Mouse (Mus musculus): ENCODE data around the gene Iqsec1. TPM values are rescaled to one million over a fixed set of nuclear protein-coding genes. Genes with fewer than 3 reads are reported as not detected.

The Iqsec1 gene
- 8.9 and 24.2 TPM in 2 replicates for total RNA-seq (2014; rRNA removed)
- polyA plus RNA-seq (2012; rRNA removed): 61.2 and 69.3 TPM in 2 replicates

DNA sequence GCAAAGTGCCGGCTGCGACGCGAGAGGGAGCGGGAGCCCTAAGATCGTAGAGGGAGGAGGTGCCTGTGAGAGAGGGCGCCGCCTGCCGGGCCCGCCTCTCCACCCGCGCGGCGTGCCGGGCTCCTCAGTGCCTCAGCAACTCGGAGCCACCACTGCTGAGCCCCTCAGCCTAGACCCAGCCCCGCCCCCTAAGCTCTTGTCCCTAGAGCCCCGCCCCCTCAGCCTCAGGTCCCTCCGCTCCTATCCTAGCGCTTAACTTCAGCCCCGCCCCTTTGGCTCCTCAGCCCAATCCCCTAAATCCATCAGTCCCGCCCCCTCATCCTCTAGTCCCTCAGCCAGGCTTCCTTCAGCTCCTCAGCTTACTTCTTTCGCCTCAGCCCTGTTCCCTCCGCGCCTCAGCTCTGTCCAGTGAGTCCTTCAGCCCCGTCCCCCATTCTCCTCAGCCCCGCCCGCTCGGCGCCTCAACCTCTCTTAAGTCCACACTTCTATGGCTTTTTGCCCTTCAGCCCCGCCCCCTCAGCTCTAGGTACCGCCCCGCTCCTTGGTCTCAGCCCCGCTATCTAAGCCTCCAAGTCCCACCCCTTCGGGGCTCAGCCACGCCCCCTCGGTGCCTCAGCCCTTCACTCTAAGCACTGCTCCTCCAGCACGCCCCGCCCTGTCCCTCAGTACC is at the start of gene Iqsec1:
Iqsec1 (minus strand) TSS at position 38 of the 670 bp plus-strand sequence.
- Histone ChIP-seq H3K27ac (replicated peaks; ENCODE audit: insufficient read depth, low read depth, low read length) (no peak within 1 kb of the TSS), H3K4me1 (ENCODE audit: control insufficient read depth, insufficient read depth, low read length) (peaks cover 2% of the 10 kb centered on the region; the same call in 1 of the 2 replicates), H3K27me3 (ENCODE audit: control insufficient read depth, insufficient read depth, low read length) (peaks cover 15% of the 10 kb centered on the region), H3K4me3 (ENCODE audit: insufficient read depth, low read depth, low read length) (peak within 1 kb of the TSS; percentile 56), H3K9ac (ENCODE audit: low read depth, low read length) (peak within 1 kb of the TSS; percentile 56), H3K79me2 (ENCODE audit: control insufficient read depth, insufficient read depth, low read length) (no peaks in the 10 kb centered on the region), H3K36me3 (ENCODE audit: control insufficient read depth, insufficient read depth, low read length) (no peaks in the 10 kb centered on the region)
- 5% methylated on average over 36 of the region's 39 CpGs for whole genome bisulfite sequencing
- peak; percentile 48 for TF ChIP-seq CTCF (IDR thresholded peaks at IDR 0.05; ENCODE audit: low read depth, low read length)
- no peak for TF ChIP-seq POLR2A (IDR thresholded peaks at IDR 0.05; ENCODE audit: extremely low read depth, insufficient read depth, low read length)
- peak; percentile 79 for DNase-seq (ENCODE audit: extremely low read depth, low read depth, low spot score)

DNA sequence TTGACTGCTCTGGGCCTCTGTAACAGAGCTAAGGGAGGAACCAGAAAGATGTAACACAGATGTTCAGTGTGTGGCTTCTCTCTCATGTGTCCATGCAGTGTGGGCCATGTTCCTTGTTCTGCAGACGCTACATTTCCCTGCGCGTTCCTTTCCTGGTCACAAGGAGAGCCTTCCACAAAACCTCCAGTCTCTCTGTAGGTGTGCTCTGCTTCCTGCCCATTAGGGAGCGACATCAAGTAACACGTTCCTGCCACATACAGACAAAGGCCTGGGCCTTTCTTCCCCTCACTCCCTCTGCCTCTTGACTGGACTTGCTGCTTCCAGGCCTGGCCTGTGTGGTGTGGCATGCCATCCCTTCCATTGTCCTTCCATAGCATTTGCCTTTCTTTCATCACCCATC is 39.8 kb upstream of the Iqsec1 start:
- H3K36me3 ChIP-seq (ENCODE audit: control insufficient read depth, insufficient read depth, low read length): peaks cover 7% of the 10 kb centered on the region; the same call in 1 of the 2 replicates
- no peak overlapping the region for H3K9ac ChIP-seq (ENCODE audit: low read depth, low read length)
- no peaks in the 10 kb centered on the region for H3K79me2 ChIP-seq (ENCODE audit: control insufficient read depth, insufficient read depth, low read length)
- H3K4me1 ChIP-seq (ENCODE audit: control insufficient read depth, insufficient read depth, low read length): no peaks in the 10 kb centered on the region
- DNase-seq (ENCODE audit: extremely low read depth, low read depth, low spot score): no peak
- no peak overlapping the region for H3K27ac ChIP-seq (replicated peaks; ENCODE audit: insufficient read depth, low read depth, low read length)
- no peak overlapping the region for H3K4me3 ChIP-seq (ENCODE audit: insufficient read depth, low read depth, low read length)
- H3K27me3 ChIP-seq (ENCODE audit: control insufficient read depth, insufficient read depth, low read length): no peaks in the 10 kb centered on the region
- WGBS: 96% methylated on average over 5 of the region's 5 CpGs
- TF ChIP-seq POLR2A (IDR thresholded peaks at IDR 0.05; ENCODE audit: extremely low read depth, insufficient read depth, low read length): no peak
- TF ChIP-seq CTCF (IDR thresholded peaks at IDR 0.05; ENCODE audit: low read depth, low read length): no peak

DNA sequence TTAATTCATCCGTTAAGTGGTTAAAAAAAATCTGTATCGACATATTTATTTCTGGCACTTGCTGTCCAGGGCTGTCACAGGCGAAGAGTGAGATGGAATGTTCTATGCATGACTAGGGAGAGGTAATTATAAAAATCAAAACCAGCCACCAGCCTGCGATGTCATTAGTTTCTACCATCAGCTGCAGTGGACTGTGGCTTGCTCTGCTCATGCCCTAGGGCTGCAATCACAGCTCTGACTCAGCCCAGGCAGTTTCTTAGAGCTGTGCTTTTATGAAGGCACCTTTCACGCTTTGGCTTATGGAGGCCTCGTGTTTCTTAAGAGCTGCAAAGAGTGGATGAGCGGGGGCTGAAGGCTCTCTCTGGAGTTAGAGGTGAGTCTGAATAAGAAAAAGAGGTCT is 32.3 kb upstream of the Iqsec1 start:
- Histone ChIP-seq H3K27me3 (ENCODE audit: control insufficient read depth, insufficient read depth, low read length) (no peaks in the 10 kb centered on the region), H3K36me3 (ENCODE audit: control insufficient read depth, insufficient read depth, low read length) (peaks cover 3% of the 10 kb centered on the region; the same call in 1 of the 2 replicates)
- 90% methylated on average over 7 of the region's 7 CpGs for WGBS

DNA sequence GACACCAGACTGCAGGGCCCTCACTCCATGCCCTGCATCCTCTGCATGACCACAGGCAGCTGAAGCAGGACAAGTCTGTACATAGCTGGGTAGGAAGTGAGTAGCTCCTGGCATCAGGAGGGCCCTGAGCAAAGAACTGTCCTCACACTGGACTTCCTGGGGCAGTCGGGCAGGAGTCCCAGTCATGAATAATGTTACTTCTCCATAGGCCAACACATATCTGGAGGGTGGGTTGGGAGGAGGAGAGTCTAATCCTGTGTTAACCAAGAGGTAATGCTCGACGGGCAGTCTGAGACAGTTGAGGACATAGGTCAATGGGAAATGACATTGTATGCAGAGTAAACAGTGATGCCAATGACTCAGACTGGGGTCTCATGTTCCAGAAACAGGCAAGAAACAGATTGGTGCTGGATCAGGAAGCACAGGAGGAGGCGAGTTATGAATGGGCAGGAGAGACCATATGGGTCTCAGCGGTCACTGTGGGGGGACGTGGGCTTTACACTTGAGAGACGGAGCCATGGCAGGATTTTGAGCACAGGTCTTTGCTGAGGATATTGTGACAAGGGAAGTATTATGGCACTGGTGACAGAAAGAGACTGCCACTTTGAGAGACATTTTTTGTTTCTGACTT is 28.2 kb upstream of the Iqsec1 start:
- WGBS: 77% methylated on average over 7 of the region's 7 CpGs
- DNase-seq (ENCODE audit: extremely low read depth, low read depth, low spot score): no peak
- no peaks in the 10 kb centered on the region for H3K27me3 ChIP-seq (ENCODE audit: control insufficient read depth, insufficient read depth, low read length)
- H3K36me3 ChIP-seq (ENCODE audit: control insufficient read depth, insufficient read depth, low read length): peaks cover 3% of the 10 kb centered on the region; the same call in 1 of the 2 replicates
- no peaks in the 10 kb centered on the region for H3K4me1 ChIP-seq (ENCODE audit: control insufficient read depth, insufficient read depth, low read length)
- no peaks in the 10 kb centered on the region for H3K79me2 ChIP-seq (ENCODE audit: control insufficient read depth, insufficient read depth, low read length)
- no peak overlapping the region for H3K27ac ChIP-seq (replicated peaks; ENCODE audit: insufficient read depth, low read depth, low read length)
- H3K9ac ChIP-seq (ENCODE audit: low read depth, low read length): no peak overlapping the region
- no peak overlapping the region for H3K4me3 ChIP-seq (ENCODE audit: insufficient read depth, low read depth, low read length)
- TF ChIP-seq POLR2A (IDR thresholded peaks at IDR 0.05; ENCODE audit: extremely low read depth, insufficient read depth, low read length) (no peak), CTCF (IDR thresholded peaks at IDR 0.05; ENCODE audit: low read depth, low read length) (no peak)

More for the DNA sequence above, 32.3 kb upstream of the Iqsec1 start:
- Histone ChIP-seq H3K79me2 (ENCODE audit: control insufficient read depth, insufficient read depth, low read length) (no peaks in the 10 kb centered on the region), H3K4me3 (ENCODE audit: insufficient read depth, low read depth, low read length) (no peak overlapping the region), H3K4me1 (ENCODE audit: control insufficient read depth, insufficient read depth, low read length) (no peaks in the 10 kb centered on the region), H3K27ac (replicated peaks; ENCODE audit: insufficient read depth, low read depth, low read length) (no peak overlapping the region), H3K9ac (ENCODE audit: low read depth, low read length) (no peak overlapping the region)
- DNase-seq (ENCODE audit: extremely low read depth, low read depth, low spot score): no peak
- TF ChIP-seq CTCF (IDR thresholded peaks at IDR 0.05; ENCODE audit: low read depth, low read length) (no peak), POLR2A (IDR thresholded peaks at IDR 0.05; ENCODE audit: extremely low read depth, insufficient read depth, low read length) (no peak)

DNA sequence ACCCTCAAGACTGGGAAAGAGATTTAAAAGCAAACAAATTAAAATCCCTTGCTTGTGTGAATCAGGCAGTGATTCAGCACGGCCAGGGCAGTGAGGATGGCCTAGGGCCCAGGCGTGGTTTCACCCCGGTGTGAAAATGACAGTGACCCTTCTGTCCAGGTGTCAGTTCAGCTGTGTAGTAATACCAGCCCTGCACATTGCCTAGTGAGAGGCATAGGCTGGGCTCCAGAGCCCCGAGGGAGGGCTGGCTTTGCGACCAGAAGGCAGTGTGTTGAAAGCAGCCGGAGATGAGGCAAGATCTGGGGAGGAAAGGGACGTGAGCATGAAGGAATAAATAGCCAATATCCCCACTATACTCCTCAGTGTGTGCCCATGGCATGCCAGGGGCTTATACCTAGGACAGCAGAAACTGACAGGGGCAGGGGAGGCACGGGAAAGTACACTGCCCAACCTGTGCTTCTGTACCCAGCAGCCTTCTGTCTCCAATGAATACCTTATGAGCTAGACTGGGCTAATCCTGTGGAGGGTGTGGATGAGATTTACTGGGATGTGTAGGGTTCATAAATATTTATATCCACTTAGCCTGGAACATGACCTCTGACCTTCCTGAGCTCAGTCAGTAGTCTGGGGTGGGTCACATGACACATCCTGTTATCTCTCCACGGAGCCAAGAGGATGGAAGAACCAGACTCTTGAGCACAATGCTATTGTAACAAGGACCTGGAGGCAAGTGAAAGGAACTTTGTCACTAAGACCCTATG is 25.9 kb upstream of the Iqsec1 start:
- 84% methylated on average over 9 of the region's 9 CpGs for WGBS
- H3K36me3 ChIP-seq (ENCODE audit: control insufficient read depth, insufficient read depth, low read length): no peaks in the 10 kb centered on the region

More for the DNA sequence above, 25.9 kb upstream of the Iqsec1 start:
- Histone ChIP-seq H3K27ac (replicated peaks; ENCODE audit: insufficient read depth, low read depth, low read length) (no peak overlapping the region), H3K9ac (ENCODE audit: low read depth, low read length) (no peak overlapping the region), H3K4me3 (ENCODE audit: insufficient read depth, low read depth, low read length) (no peak overlapping the region), H3K79me2 (ENCODE audit: control insufficient read depth, insufficient read depth, low read length) (no peaks in the 10 kb centered on the region), H3K27me3 (ENCODE audit: control insufficient read depth, insufficient read depth, low read length) (no peaks in the 10 kb centered on the region), H3K4me1 (ENCODE audit: control insufficient read depth, insufficient read depth, low read length) (no peaks in the 10 kb centered on the region)
- no peak for DNase-seq (ENCODE audit: extremely low read depth, low read depth, low spot score)
- no peak for TF ChIP-seq CTCF (IDR thresholded peaks at IDR 0.05; ENCODE audit: low read depth, low read length)
